Mouse (Mus musculus) embryonic fibroblast, embryonic 13.5 days (primary cell): ENCODE data around the gene Mfsd5.

Experiments
- CTCF ChIP-seq: IDR thresholded peaks from 2 replicates; pipeline ENCODE4 v1.5.1; 2011; ENCODE audit warnings: mild to moderate bottlenecking, control low read depth, low read length, moderate library complexity, borderline replicate concordance; ENCODE audit not compliant: insufficient read depth
- POLR2A ChIP-seq: IDR thresholded peaks from 2 replicates; pipeline ENCODE4 v1.6.1; 2011; ENCODE audit warnings: low read depth, mild to moderate bottlenecking, control low read depth, low read length, moderate library complexity

- TF ChIP-seq CTCF (no peak), POLR2A (peak; percentile 94)
These were observed 21.2 kb upstream of the Mfsd5 start for GRCm38 (mm10) chr15:102258076-102258470.
